Mouse (Mus musculus): ENCODE measurements at regions not wholly inside any gene's neighbourhood (a gene's known extent, or its start where the extent isn't known, plus 50 kb on each side); places are given as distances from the start of the nearest gene placed in this dataset.

DNA sequence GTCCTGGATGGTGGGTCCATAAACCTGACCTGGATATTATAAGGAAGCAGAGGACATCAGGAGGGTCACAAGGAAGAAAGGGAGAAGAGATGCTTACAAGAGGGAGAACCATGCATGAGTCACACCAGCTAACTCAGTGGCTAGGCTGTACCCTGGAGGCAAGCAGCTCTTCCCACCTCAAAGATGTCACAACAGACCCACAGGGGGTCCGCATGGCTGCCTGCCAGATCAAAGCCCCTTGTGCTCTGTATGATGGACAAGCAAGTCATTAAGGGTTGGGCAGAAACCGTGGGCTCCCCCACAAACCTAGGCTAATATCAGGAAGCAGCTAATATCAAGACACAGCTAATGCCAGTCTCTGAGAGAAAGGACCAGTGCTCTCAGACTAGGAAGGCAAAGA, 343.9 kb upstream of the Mef2c start:
- Histone ChIP-seq H3K9me3 (ENCODE audit: low read length) (no peaks in the 10 kb centered on the region), H3K4me3 (ENCODE audit: low read length) (no peak overlapping the region), H3K9ac (replicated peaks; ENCODE audit: low read length) (no peak overlapping the region), H3K4me2 (replicated peaks; ENCODE audit: low read depth, low read length) (no peak overlapping the region), H3K4me1 (ENCODE audit: insufficient read depth, low read length) (no peaks in the 10 kb centered on the region), H3K27ac (ENCODE audit: low read length) (no peak overlapping the region), H3K36me3 (ENCODE audit: insufficient read depth, low read length) (no peaks in the 10 kb centered on the region), H3K27me3 (ENCODE audit: insufficient read depth, low read length) (no peaks in the 10 kb centered on the region)
- ATAC-seq (ENCODE audit: low FRiP score, low TSS enrichment), result no peak
- WGBS, result 67% methylated on average over 2 of the region's 2 CpGs

DNA sequence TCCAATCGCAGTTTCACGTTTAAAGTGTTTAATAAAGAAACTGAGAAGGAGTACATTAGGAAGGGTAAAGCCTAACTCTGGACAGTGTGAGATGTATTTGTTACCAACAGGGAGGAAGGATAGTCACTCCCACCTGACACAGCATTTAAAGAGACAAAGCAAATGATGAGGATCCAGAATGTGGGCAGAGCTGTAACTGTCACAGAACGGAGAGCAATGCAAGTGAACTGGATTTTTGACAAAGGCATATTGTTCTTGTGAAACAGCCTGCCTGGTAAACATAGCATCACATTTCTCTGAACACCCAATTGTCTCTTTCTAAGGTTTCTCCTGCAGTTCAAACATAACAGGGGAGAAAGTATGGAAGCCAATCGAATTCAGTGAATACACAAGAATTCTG, 341.1 kb upstream of the Mef2c start:
- Histone ChIP-seq H3K9me3 (ENCODE audit: low read length) (no peaks in the 10 kb centered on the region), H3K36me3 (ENCODE audit: insufficient read depth, low read length) (no peaks in the 10 kb centered on the region), H3K9ac (replicated peaks; ENCODE audit: low read length) (no peak overlapping the region), H3K27ac (ENCODE audit: low read length) (no peak overlapping the region), H3K4me3 (ENCODE audit: low read length) (no peak overlapping the region), H3K4me2 (replicated peaks; ENCODE audit: low read depth, low read length) (no peak overlapping the region), H3K27me3 (ENCODE audit: insufficient read depth, low read length) (no peaks in the 10 kb centered on the region), H3K4me1 (ENCODE audit: insufficient read depth, low read length) (no peaks in the 10 kb centered on the region)
- no peak for ATAC-seq (ENCODE audit: low FRiP score, low TSS enrichment)
- 79% methylated on average over 4 of the region's 4 CpGs for WGBS

- no peak overlapping the region for H3K9ac ChIP-seq (replicated peaks; ENCODE audit: low read length)
- no peaks in the 10 kb centered on the region for H3K27me3 ChIP-seq (ENCODE audit: insufficient read depth, low read length)
- H3K36me3 ChIP-seq (ENCODE audit: insufficient read depth, low read length), result no peaks in the 10 kb centered on the region
- H3K9me3 ChIP-seq (ENCODE audit: low read length), result no peaks in the 10 kb centered on the region
- no peaks in the 10 kb centered on the region for H3K4me1 ChIP-seq (ENCODE audit: insufficient read depth, low read length)
- WGBS, result 81% methylated on average over 2 of the region's 2 CpGs
- ATAC-seq (ENCODE audit: low FRiP score, low TSS enrichment), result no peak
- H3K27ac ChIP-seq (ENCODE audit: low read length), result no peak overlapping the region
- H3K4me2 ChIP-seq (replicated peaks; ENCODE audit: low read depth, low read length), result no peak overlapping the region
- no peak overlapping the region for H3K4me3 ChIP-seq (ENCODE audit: low read length)
Observed at GRCm38 (mm10) chr13:83175086-83175485, 328.7 kb upstream of the Mef2c start.

GRCm38 (mm10) chr13:83201931-83202671, 301.7 kb upstream of the Mef2c start:
- ATAC-seq (ENCODE audit: low FRiP score, low TSS enrichment), result no peak
- H3K4me3 ChIP-seq (ENCODE audit: low read length), result no peak overlapping the region
- no peaks in the 10 kb centered on the region for H3K36me3 ChIP-seq (ENCODE audit: insufficient read depth, low read length)
- no peaks in the 10 kb centered on the region for H3K27me3 ChIP-seq (ENCODE audit: insufficient read depth, low read length)
- no peaks in the 10 kb centered on the region for H3K9me3 ChIP-seq (ENCODE audit: low read length)
- no peak overlapping the region for H3K9ac ChIP-seq (replicated peaks; ENCODE audit: low read length)
- no peaks in the 10 kb centered on the region for H3K4me1 ChIP-seq (ENCODE audit: insufficient read depth, low read length)
- H3K4me2 ChIP-seq (replicated peaks; ENCODE audit: low read depth, low read length), result no peak overlapping the region
- H3K27ac ChIP-seq (ENCODE audit: low read length), result no peak overlapping the region
- WGBS, result 70% methylated on average over 3 of the region's 3 CpGs

DNA sequence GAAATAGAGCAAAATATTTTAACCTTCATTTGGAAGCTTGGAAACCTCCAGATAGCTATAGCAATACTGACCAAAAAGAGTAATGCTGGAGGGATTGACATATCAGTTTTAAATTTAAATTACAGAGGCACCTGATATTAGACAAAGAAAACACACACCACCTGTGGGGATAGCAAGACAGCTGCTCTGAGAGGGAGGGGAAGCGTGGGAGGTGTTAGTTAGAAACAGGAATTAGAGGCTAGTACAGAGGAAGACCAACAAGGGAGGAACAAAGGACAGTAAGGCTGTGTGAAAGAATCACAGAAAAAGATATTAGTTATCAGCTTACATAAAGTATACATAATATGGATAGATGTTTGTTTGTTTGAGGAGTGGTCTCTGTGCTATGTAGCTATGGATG, 297.2 kb upstream of the Mef2c start:
- H3K36me3 ChIP-seq (ENCODE audit: insufficient read depth, low read length), result no peaks in the 10 kb centered on the region
- no peak overlapping the region for H3K9ac ChIP-seq (replicated peaks; ENCODE audit: low read length)
- no peaks in the 10 kb centered on the region for H3K4me1 ChIP-seq (ENCODE audit: insufficient read depth, low read length)
- no peak overlapping the region for H3K4me3 ChIP-seq (ENCODE audit: low read length)
- no peak overlapping the region for H3K27ac ChIP-seq (ENCODE audit: low read length)
- no peak overlapping the region for H3K4me2 ChIP-seq (replicated peaks; ENCODE audit: low read depth, low read length)
- H3K27me3 ChIP-seq (ENCODE audit: insufficient read depth, low read length), result no peaks in the 10 kb centered on the region
- no peaks in the 10 kb centered on the region for H3K9me3 ChIP-seq (ENCODE audit: low read length)
- WGBS, result 68% methylated on average over 1 of the region's 1 CpGs
- no peak for ATAC-seq (ENCODE audit: low FRiP score, low TSS enrichment)

DNA sequence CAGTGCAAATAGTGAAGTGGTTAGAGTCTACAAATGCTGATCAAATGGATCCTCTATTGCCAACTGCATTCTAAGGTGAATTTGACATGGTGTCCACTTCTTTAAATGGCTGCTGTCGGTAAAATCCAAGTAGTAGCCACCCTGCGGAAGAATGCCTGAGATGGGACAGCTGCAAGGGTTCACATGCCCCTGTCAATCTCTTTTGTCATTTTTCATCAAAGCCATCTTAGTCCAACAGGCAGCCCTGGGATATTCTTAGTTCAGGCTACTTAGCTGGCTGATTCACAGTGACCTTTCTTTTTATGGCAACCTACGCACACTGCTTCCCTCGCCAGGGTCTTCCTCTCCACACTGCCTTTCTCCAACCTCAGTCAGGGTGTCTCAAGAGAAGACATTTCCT, 296.3 kb upstream of the Mef2c start:
- 84% methylated on average over 4 of the region's 4 CpGs for WGBS
- H3K9ac ChIP-seq (replicated peaks; ENCODE audit: low read length), result no peak overlapping the region
- no peak overlapping the region for H3K4me2 ChIP-seq (replicated peaks; ENCODE audit: low read depth, low read length)
- H3K4me3 ChIP-seq (ENCODE audit: low read length), result no peak overlapping the region
- no peak overlapping the region for H3K27ac ChIP-seq (ENCODE audit: low read length)
- H3K27me3 ChIP-seq (ENCODE audit: insufficient read depth, low read length), result no peaks in the 10 kb centered on the region
- ATAC-seq (ENCODE audit: low FRiP score, low TSS enrichment), result no peak
- no peaks in the 10 kb centered on the region for H3K4me1 ChIP-seq (ENCODE audit: insufficient read depth, low read length)
- H3K9me3 ChIP-seq (ENCODE audit: low read length), result no peaks in the 10 kb centered on the region
- no peaks in the 10 kb centered on the region for H3K36me3 ChIP-seq (ENCODE audit: insufficient read depth, low read length)

DNA sequence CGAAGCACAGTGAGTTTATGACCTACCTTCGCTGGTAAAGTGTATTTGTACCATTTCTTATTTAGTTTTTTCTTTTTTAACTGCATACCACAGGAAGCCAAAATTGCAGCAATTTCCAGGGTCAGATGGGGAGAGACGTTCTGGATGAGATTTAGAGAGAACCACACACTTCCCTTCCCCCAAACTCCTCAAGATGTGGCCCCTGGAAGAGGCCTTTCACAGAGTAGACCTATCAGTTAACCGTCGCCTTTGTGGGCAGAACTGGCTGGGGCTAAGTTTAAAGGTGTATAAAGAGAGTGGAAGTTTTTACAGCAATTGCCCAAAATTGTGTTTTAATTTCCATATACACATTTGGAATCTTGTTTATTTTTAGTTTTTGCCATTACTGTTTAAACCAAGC, 295.7 kb upstream of the Mef2c start:
- WGBS, result 79% methylated on average over 5 of the region's 5 CpGs
- no peaks in the 10 kb centered on the region for H3K27me3 ChIP-seq (ENCODE audit: insufficient read depth, low read length)
- no peaks in the 10 kb centered on the region for H3K4me1 ChIP-seq (ENCODE audit: insufficient read depth, low read length)
- H3K4me3 ChIP-seq (ENCODE audit: low read length), result no peak overlapping the region
- no peak for ATAC-seq (ENCODE audit: low FRiP score, low TSS enrichment)
- no peak overlapping the region for H3K4me2 ChIP-seq (replicated peaks; ENCODE audit: low read depth, low read length)
- no peaks in the 10 kb centered on the region for H3K36me3 ChIP-seq (ENCODE audit: insufficient read depth, low read length)
- no peak overlapping the region for H3K27ac ChIP-seq (ENCODE audit: low read length)
- no peaks in the 10 kb centered on the region for H3K9me3 ChIP-seq (ENCODE audit: low read length)
- no peak overlapping the region for H3K9ac ChIP-seq (replicated peaks; ENCODE audit: low read length)

DNA sequence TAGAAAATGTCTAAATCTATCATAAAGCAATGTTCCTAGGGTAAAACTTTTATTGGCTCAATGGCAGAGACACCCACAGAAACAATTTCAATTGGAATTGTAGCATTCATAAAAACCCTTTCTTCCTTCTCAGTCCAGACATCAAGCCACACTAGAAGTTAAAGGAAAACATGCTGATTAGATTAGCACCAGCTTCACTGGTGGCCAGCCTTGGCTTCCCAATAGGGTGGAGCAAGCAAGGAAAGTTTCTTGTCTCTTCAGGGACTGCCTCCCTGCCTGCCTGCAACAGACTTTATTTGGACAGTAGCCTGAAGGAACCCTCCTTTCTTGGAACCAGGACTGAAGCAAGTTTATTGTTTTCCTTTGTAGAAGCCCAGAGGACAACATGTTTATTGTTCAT, 289.0 kb upstream of the Mef2c start:
- H3K27me3 ChIP-seq (ENCODE audit: insufficient read depth, low read length), result no peaks in the 10 kb centered on the region
- no peak overlapping the region for H3K4me2 ChIP-seq (replicated peaks; ENCODE audit: low read depth, low read length)
- H3K4me3 ChIP-seq (ENCODE audit: low read length), result no peak overlapping the region
- no peaks in the 10 kb centered on the region for H3K4me1 ChIP-seq (ENCODE audit: insufficient read depth, low read length)
- no peak overlapping the region for H3K27ac ChIP-seq (ENCODE audit: low read length)
- H3K9ac ChIP-seq (replicated peaks; ENCODE audit: low read length), result no peak overlapping the region
- no peak for ATAC-seq (ENCODE audit: low FRiP score, low TSS enrichment)
- no peaks in the 10 kb centered on the region for H3K9me3 ChIP-seq (ENCODE audit: low read length)
- H3K36me3 ChIP-seq (ENCODE audit: insufficient read depth, low read length), result no peaks in the 10 kb centered on the region

DNA sequence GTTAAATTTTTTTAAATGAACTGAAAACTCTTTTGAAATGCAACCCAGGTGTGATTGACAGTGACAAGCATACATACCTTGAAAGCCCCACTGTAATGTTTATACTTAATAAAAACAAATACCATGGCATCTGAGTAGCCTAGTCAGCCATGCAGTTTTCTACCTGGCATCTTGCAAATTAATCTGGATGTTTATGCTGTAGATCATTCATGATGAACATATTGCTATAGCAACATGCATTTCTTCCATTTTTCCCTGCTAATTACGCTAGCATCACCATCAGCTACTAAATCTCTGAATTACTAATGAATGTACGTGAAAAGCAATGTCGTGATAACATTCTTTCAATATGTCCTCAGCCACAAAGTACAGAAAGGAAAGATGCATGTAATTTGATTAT, 287.4 kb upstream of the Mef2c start:
- no peaks in the 10 kb centered on the region for H3K4me1 ChIP-seq (ENCODE audit: insufficient read depth, low read length)
- no peaks in the 10 kb centered on the region for H3K27me3 ChIP-seq (ENCODE audit: insufficient read depth, low read length)
- no peak overlapping the region for H3K9ac ChIP-seq (replicated peaks; ENCODE audit: low read length)
- H3K4me3 ChIP-seq (ENCODE audit: low read length), result no peak overlapping the region
- WGBS, result 89% methylated on average over 3 of the region's 3 CpGs
- H3K9me3 ChIP-seq (ENCODE audit: low read length), result no peaks in the 10 kb centered on the region
- H3K4me2 ChIP-seq (replicated peaks; ENCODE audit: low read depth, low read length), result no peak overlapping the region
- ATAC-seq (ENCODE audit: low FRiP score, low TSS enrichment), result no peak
- H3K36me3 ChIP-seq (ENCODE audit: insufficient read depth, low read length), result no peaks in the 10 kb centered on the region
- H3K27ac ChIP-seq (ENCODE audit: low read length), result no peak overlapping the region

- 84% methylated on average over 1 of the region's 1 CpGs for WGBS
- Histone ChIP-seq H3K4me3 (ENCODE audit: low read length) (no peak overlapping the region), H3K27ac (ENCODE audit: low read length) (no peak overlapping the region), H3K4me1 (ENCODE audit: insufficient read depth, low read length) (no peaks in the 10 kb centered on the region), H3K4me2 (replicated peaks; ENCODE audit: low read depth, low read length) (no peak overlapping the region), H3K36me3 (ENCODE audit: insufficient read depth, low read length) (no peaks in the 10 kb centered on the region), H3K9me3 (ENCODE audit: low read length) (no peaks in the 10 kb centered on the region), H3K9ac (replicated peaks; ENCODE audit: low read length) (no peak overlapping the region), H3K27me3 (ENCODE audit: insufficient read depth, low read length) (no peaks in the 10 kb centered on the region)
- ATAC-seq (ENCODE audit: low FRiP score, low TSS enrichment), result no peak
Observed at GRCm38 (mm10) chr13:83252452-83252851, 251.4 kb upstream of the Mef2c start.

Data from kidney, embryonic 16.5 days (tissue).